Mouse (Mus musculus) frontal cortex, adult 2 months (tissue): ENCODE measurements at regions not wholly inside any gene's neighbourhood (a gene's known extent, or its start where the extent isn't known, plus 50 kb on each side); places are given as distances from the start of the nearest gene placed in this dataset.

Experiments
- DNase-seq, 2 experiments: peaks; one replicate each; pipeline ENCODE4 v3.0.0; 2022; ENCODE audit warnings: low spot score in 1 of 2; ENCODE audit errors: extremely low spot score in 1 of 2

DNA sequence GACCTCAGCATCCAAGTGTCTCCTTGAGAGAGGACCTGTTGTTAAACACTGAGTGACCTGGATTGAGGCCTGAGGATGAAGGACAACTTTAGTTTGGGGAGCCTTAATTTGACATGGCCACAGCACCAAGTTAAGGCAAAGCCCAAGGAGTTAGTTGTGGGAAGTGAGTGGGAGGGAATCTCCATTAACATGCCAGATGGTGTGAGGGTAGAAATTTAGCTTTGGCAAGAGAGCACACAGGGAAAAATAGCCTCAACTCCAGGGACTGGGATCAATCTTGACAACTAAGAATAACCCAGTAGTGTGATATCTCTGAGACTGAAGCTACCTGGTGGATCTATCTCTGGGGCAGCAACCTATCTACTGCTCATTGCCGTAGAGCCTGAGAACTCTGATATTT, 105.4 kb downstream of the Ahr start:
- peak; percentile 14 to 55 for DNase-seq

DNA sequence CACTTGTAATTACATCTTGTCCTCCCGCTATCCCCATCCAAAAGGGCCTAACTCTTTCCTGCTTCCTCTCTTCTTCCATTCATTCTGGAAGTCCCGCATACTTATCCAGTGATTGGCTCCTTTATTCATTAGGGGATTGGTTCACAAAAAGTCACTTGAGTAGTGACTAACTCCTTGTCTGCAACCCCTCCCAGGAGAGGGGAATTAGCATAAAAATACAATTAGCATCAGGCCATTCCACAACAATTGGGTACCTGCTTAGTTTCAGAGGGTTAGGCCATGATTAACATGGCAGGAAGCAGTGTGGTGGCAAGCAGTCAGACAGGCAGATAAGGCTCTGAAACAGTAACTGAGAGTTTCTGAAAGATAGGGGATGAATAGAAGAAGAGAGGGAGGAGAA, 115.6 kb downstream of the Ahr start:
- no peak for DNase-seq

DNA sequence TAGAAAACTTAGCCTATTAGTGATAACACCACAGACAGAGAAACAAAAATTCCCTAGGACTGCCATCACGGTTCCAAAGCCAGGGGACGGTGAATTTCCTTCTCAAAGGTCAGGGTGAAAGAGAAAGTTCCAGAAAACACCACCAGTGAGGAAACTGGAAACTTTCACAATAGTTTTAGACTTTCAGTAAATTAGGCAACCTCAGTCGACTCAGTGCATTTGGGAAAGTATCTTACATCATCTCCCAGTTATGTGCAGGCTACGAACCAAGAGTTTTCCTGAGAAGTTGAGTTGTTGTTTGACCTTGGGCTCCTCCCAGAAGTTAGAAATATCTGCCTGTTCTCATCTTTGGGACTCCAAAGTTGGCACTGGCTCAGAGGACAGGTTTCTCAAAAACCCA, 116.9 kb downstream of the Ahr start:
- DNase-seq, result no peak

DNA sequence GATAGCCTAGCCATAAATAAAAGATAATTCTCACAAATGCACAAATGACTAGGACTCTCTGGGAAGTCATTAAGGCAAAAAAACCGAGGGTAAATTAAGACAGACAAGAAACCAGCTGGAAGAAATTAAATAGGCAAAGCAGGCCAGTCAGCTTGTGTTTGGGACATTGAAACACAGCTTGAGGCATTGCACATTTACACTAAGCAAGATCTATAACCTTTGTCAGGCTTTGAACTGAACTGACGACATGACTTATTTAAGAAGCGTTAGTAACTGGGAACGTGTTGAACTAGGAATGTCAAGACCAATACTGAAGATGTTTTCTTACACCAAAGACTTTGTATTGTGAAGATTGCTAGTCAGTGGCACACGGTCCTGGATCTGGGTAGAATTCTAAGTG, 118.3 kb downstream of the Ahr start:
- no peak for DNase-seq

DNA sequence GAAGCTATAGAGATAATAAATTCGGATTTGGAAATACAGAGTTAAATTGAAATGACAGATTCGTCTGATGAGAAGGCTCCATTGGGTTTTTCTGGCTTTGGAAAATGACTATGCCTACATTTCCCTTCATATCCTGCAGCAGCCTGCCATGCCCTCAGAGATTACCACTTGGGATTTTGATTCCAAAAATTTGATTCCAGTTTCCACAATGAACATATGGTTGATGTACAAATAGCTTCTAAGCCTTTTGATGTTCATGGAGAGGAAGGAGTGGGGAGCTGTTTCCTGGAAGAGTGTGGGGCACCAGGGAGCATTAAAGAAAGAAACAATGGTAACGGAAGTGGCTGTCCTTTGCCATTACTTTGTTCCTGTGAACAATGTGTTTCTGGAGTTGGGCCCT, 122.1 kb downstream of the Ahr start:
- no peak for DNase-seq

DNA sequence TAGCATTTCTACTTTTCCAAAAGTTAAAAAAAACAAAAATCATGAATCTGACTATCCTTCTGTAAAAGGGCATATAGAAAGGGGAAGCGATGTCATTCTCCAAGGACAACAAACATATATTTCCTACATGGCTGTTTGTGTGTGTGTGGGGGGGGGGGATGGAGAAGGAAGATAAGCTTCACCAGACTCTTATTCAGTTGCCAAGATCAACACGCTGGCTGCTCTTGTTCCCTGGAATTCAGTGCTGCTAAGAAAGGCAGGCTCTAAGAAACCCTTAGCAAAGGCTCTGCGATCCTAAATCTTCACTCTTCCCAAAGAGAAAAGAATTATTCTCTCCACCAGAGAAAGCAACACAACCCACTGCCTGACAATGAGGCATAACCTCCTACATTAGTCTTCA, 126.4 kb downstream of the Ahr start:
- DNase-seq, result no peak

DNA sequence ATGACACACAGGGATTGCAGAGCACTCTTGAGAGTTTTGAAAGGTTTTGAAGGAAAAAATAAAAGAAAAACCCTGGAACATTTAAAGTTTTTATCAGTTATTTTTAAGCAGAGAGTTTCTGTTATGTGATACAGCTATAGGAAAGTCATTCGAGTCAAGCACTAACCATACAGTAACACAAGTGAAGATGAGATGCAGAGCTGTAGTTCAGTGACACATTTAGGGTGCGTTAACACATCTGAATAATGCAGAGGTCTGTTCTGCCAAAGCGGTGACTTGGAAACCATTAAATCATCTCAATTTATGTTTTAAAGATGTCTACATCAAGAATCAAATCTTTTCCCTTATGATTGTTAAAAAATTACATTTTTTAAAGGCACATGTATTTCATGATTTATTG, 126.8 kb downstream of the Ahr start:
- DNase-seq, result no peak

DNA sequence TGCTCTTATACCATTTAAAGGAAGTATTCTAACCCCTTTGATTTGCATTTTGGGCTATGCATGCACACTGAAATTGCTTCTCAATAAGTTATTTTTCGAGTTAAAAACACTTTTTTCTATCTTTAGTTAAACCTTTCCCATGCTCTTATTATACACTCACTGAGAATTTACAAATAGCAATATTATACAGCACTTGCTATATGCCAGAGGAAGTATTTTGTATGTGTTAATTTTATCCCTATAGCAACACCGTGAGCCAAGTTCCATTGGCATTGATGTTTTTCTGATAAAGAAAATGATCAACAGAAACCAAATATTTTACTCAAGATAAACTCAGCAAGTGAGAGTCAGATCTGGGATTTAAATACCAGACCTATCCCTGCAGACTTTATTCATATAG, 133.0 kb downstream of the Ahr start:
- no peak for DNase-seq

DNA sequence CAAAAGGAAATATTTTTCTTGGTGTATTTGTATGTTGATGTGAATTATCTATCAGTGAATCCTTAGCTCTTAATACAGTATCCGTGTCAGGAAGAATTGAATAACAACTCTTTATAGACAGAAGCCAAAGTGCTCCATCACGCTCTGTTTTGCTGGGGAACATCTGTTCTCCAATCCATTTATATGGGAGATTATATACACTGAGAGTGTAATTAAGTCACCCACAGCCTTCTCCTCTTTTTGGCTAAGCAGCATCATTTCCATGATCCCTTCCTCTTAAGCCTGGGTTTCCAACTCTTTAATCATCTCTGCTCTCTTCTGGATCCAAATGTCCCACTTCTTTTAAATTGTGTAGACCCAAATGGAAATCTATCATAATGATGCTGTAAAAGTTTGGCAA, 133.6 kb downstream of the Ahr start:
- DNase-seq, result peak in 1 of 2 experiments; percentile 28

DNA sequence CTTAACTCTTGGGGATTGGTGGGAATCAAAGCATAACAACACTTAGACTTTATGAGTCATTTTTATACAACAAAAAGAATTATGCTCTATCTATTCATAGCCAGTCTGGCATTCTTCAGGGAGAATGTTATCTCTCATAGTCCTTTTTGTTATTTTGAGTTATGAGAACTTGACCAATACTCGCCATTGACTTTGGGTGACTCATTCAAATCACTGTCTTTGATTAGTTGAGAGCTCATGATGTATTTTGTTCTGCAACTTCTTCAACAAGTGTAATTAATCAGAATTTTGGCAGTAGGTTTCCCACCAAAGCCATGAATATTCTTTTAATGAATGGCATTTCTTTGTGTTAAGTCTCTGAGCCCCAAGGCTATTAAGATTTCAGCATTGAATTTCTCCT, 139.6 kb downstream of the Ahr start:
- DNase-seq, result no peak

DNA sequence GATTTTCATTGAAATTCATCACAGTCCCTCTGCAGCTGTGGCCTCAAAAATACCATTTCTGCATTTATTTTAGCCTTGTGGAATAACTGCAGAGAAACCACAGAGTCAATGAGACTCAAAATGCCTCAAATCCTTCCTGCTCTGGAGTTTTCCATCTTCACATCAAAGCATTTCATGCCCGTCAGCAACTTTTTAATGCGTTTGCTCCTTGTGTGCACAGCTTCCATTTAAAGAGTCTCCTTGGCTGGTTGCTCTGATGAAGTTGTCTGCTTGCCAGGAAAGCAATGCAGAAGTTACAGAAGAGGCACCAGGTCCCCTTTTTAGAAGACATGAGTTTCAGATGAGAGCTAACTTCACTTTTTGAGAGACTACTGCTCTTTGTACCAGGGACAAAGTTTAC, 142.7 kb downstream of the Ahr start:
- peak in 1 of 2 experiments; percentile 26 for DNase-seq

DNA sequence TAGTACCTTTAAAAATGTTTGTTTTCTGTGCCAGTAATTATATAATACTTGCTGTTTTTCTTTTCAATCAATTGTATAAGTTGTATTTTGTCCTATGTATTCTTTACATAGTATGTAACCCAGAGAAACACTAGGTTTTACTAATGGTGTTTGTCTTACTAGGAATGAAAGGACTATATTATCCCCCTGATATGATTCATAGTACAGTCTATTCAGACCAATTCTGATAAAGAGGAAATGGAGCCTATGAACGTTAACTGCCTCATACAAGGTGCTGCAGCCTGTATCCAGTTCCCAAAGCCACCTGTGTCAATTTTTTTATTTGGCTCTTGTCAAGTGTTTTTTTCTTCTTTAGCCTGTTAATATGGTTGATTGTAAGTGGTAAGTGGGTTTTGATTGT, 144.6 kb downstream of the Ahr start:
- no peak for DNase-seq

DNA sequence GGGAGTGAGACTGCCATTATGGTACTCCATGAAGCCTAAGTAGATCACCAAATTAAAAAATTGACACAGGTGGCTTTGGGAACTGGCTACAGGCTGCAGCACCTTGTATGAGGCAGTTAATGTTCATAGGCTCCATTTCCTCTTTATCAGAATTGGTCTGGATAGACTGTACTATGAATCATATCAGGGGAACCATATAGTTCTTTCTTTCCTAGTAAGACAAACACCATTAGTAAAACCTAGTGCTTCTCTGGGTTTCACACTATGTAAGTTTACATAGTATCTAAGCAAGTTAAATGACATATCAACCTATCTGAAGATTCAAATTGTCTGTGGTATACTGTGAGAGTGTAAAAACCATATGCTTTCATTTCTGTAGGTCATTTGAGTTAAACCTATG, 145.0 kb downstream of the Ahr start:
- no peak for DNase-seq

DNA sequence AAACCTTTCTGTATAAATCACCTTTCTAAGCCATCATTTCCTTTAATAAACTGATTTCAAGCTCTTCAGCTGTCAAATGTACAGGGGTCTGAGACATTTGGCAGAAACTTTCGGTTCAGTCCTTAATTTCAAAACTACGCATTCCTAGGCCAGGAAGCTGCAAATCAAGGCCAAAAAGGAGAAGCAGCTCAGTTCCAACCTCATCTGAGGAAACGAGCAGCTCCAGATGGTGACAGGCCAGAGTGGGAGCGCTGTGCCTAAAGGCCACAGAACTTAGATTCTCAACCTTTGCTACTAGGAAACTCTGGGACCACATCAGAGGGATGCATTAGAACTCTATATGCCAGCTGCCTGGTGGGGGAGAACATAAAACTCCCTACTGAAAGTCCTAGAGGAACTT, 150.6 kb downstream of the Ahr start:
- DNase-seq, result no peak

DNA sequence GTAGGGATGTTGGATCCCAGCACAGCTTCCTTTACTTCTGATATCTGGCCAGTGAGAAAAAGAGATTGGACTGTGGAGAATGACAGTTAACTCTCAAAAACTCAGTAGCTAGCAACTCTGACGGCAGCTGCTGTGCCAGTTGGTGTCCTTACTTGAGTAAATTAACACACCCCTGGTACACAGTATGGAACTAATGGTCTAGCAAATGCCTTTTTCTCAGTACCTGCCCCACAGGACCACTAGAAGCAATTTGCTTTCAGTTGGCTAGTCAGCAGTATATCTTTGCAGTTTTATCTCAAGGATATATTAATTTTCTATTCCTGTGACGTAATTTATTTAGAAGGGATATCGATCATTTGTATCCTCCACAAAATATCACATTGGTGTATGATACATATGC, 157.6 kb downstream of the Ahr start:
- DNase-seq, result no peak

DNA sequence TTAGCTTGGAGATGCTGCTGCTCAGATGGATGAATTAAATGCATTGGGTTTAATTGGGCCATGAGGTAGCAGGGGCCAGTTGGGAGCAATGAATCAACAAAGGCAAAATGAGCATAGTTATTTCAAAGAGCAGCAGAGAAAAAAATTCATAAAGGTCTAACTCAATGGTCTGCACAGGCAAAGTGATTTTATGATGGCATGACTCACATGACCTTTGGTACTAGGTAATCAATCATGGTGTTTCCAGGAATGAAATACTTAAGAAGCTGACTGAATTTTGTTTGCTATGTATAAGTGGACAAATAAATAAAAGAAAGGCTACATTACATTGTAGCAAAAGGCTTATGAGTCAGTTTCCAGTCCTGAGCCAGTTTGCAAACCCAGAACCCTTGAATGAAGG, 158.5 kb downstream of the Ahr start:
- no peak for DNase-seq

DNA sequence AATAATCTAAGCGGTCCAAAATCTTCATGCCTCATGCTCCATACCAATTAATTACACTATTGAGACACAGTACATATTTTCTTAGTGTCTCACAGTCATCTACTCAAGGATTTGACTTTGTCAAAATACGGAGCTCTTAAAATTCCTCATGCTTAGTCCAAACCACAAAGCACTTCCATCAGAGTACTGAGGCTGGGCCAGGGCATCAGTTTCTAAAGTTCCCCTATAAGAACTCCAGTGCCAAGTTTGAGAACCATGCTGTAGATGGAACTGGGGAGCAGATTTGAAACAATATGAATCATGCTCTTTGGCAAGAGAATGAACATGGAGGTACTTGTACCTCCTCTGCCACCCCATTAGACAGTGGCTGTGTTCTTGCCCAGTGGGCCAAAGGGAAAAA, 176.9 kb downstream of the Ahr start:
- no peak for DNase-seq

DNA sequence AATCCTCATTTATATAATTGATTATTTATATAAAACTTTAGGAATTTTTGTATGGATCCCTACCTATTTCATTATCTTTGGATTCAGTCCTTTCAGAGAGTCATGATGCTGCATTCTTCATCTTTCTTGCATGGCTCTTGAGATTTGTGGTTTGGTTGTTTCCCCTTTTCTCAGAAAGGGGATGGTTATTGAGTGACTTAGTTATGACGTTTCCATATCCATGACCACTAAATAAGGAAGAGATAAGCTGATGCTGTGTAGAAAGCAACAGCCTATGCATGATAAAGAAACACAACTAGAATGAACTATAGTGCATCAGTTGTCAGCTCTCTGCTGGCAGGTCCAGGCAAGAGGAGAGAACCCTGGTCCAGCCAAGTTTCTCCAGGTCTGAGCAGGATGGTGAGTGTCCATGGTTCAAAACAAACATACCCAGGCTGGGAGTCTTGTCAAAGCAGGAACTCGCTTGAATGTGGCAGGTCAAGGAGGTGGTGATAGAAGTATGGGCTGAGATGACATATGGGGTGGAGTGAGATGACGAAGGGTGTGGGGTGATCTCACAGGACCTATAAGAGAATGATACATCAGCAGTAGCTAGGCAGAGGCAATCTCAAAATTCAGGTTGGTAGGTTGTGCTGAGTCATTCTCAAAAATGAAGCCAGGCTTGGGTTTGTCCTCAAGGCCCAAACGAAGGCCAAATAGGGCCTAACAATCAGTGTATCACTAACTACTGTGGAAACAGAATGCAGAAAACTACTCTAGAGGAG, 196.5 kb downstream of the Ahr start:
- DNase-seq, result no peak

DNA sequence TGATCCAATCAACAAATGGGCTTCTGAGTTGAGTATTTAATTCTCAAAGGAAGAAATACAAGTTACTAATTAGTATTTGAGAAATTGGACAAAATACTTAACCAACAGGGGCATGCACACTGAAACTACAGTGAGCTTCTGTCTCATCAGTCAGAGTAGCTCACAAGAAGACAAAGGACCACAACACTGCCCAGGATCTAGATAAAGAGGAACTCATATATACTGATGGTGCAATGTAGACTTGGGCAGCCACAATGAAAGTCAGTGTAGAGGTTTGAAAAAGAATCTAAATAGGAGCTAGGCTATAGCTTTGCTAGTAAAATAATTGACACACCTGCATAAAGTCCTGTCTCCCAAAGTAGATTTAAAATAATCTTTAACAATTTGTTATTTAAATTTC, 198.5 kb downstream of the Ahr start:
- DNase-seq, result no peak

DNA sequence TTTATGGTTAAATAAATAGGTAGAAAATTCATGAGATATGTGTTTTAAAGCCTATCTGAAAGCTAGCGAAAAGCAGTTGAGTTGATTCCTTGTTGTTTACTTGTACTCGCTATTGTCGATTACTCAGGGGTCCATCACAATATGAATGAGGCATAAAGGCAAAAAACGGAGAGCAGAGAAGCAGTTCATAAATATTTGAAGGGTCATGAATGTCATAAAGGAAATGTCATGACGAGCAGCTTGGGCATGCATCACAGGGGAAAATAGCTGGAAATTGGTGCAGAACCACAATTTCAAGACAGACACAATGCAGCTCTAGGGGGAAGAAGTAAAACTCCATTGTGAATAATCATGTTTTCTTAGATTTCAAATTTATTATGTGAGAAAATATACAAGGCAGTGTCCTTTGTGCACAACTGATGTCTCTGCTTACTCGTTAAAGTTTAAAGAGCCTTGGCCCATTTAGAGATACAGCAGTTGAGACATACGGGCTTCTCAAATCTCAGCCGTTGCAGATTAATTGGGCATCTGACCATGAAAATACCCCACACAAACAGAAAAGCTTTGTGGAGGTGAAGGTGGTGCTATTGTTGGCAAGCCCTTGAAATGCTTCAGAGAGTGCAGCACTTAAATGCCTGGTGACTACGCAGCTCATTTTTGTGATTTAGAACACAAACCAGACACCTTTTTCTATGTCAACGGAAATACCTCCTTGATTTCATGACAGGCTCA, 200.3 kb downstream of the Ahr start:
- no peak for DNase-seq

DNA sequence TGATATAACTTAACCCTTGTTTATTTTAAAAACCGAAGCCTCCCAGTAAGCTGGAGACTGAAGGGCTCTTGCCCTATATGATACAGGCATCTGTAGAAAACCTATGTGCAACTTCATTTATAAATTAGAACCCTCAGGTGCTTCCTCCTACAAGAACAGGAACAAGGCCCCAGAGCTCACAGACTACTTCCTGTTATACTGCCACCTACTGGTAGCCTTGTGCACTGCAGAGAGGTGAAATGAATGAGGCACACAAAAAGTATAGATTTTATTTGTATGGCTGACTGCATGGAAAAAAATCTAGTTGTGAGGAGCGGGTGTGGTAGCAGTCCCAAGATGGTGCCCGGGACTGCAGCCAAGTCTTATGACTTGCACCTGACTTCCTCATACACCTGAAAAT, 203.5 kb downstream of the Ahr start:
- no peak for DNase-seq

DNA sequence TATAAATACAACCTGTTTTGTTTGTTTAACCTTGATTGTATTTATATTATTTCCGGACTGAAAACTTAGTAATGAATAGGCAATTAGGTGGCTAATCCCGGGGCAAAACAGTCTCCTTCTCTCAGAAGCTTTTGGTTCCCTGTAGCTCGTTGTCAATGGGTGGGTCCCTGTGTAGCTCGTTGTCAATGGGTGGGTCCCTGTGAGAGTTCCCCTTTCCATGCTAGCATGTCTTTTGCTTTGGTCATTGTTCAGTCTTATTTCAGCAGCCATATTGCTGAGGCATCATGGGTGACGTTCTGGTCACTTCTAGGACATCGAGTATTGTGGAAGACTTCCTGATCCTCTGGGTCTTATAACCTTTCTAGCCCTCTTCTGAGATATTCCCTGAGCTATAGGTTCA, 205.1 kb downstream of the Ahr start:
- DNase-seq, result no peak
